Mouse (Mus musculus) forebrain, postnatal 0 days (tissue): ENCODE measurements around the gene Hes5. TPM values are rescaled to one million over a fixed set of nuclear protein-coding genes. Genes with fewer than 3 reads are reported as not detected.
A peak's percentile ranks its signal among the peaks of the same experiment; 100 is the strongest.

Experiments
- ATAC-seq: fragments of 200-750 bp; cut with Nextera tagmentation; 2 replicates; pipeline ENCODE4 v1.8.0; 2017; ENCODE audit warnings: mild to moderate bottlenecking, moderate library complexity
- DNase-seq: peaks from one replicate; pipeline ENCODE4 v3.0.0-alpha.2; 2015
- H3K27ac ChIP-seq: fragments of 300-500 bp; sonication (generic); 2 replicates; pipeline ENCODE4 v1.5.1; 2014; ENCODE audit warnings: low read depth, mild to moderate bottlenecking, antibody characterized with exemption, low read length, moderate library complexity, mixed read lengths
- H3K27me3 ChIP-seq: fragments of 300-500 bp; sonication (generic); 2 replicates; pipeline ENCODE4 v1.6.1; 2014; ENCODE audit warnings: mild to moderate bottlenecking, low read length, mixed read lengths; ENCODE audit not compliant: insufficient read depth
- H3K36me3 ChIP-seq: fragments of 300-500 bp; sonication (generic); 2 replicates; pipeline ENCODE4 v1.6.1; 2014; ENCODE audit warnings: mild to moderate bottlenecking, moderate library complexity; ENCODE audit not compliant: insufficient read depth
- H3K4me1 ChIP-seq: fragments of 300-500 bp; sonication (generic); 2 replicates; pipeline ENCODE4 v1.6.1; 2014; ENCODE audit warnings: antibody characterized with exemption; ENCODE audit not compliant: insufficient read depth
- H3K4me2 ChIP-seq: fragments of 300-500 bp; sonication (generic); 2 replicates; pipeline ENCODE4 v1.6.1; 2014; ENCODE audit warnings: low read depth, mild to moderate bottlenecking, moderate library complexity
- H3K4me3 ChIP-seq: fragments of 300-500 bp; sonication (generic); 2 replicates; pipeline ENCODE4 v1.5.1; 2014; ENCODE audit warnings: low read depth, low read length, mixed read lengths
- H3K9ac ChIP-seq: fragments of 300-500 bp; sonication (generic); 2 replicates; pipeline ENCODE4 v1.6.1; 2014; ENCODE audit warnings: mild to moderate bottlenecking
- H3K9me3 ChIP-seq: fragments of 300-500 bp; sonication (generic); 2 replicates; pipeline ENCODE4 v1.6.1; 2016; ENCODE audit warnings: low read length
- CTCF ChIP-seq: sonication (generic); IDR thresholded peaks from 2 replicates; pipeline ENCODE4 v1.5.1; 2016; ENCODE audit warnings: antibody characterized with exemption, control low read depth, low read depth
- WGBS: fragments of 180-500 bp; shearing (Covaris S2); extraction: QIAGEN DNeasy Blood & Tissue Kit; methylation state at CpG from one replicate; pipeline ENCODE4 v1.1.7; 2014; 5-methylcytosine and 5-hydroxymethylcytosine counted together
- polyA plus RNA-seq: library from polyadenylated mRNA; unstranded; fragments of >200 nt; fragmentation: Nextera tagmentation; extraction: Ambion mirVana; gene quantifications from 2 replicates; pipeline ENCODE4 v1.2.1, GENCODE M21; 2015
- total RNA-seq: library from RNA; depleted of rRNA; stranded (reverse); fragments of >200 nt; gene quantifications from 2 replicates; pipeline ENCODE4 v1.2.3, GENCODE M21; 2014

The Hes5 gene
- total and polyA plus RNA-seq, 2 experiments from 2014 or later = 100 to 120 TPM

DNA sequence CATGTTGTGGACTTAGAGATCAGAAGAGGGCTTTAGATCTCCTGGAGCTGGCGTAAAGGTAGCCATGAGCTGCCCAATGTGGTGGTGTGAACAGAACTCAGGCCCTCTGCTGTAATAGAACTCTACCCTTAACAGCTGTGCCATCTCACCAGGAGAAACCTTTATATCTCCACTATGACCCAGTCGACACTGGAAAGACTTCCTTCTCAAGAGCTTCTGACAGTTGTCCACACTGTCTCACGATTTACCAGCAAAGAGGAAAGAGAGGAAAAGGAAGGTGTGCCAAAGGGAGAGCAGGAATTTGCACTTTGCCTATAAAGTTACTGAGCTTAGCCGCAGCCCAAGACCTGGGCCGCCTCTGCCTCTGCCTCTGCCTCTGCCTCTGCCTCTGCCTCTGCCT, 18.9 kb upstream of the Hes5 start:
- WGBS = 94% methylated on average over 5 of the region's 5 CpGs
- peaks cover 6% of the 10 kb centered on the region; the same call in 1 of the 2 replicates for H3K4me1 ChIP-seq
- no peak overlapping the region for H3K4me2 ChIP-seq
- no peaks in the 10 kb centered on the region for H3K36me3 ChIP-seq
- no peak overlapping the region for H3K27ac ChIP-seq
- no peak overlapping the region for H3K4me3 ChIP-seq
- TF ChIP-seq CTCF = no peak
- DNase-seq (no peak), ATAC-seq (no peak)
- no peaks in the 10 kb centered on the region for H3K9me3 ChIP-seq
- no peaks in the 10 kb centered on the region for H3K27me3 ChIP-seq
- H3K9ac ChIP-seq = no peak overlapping the region

DNA sequence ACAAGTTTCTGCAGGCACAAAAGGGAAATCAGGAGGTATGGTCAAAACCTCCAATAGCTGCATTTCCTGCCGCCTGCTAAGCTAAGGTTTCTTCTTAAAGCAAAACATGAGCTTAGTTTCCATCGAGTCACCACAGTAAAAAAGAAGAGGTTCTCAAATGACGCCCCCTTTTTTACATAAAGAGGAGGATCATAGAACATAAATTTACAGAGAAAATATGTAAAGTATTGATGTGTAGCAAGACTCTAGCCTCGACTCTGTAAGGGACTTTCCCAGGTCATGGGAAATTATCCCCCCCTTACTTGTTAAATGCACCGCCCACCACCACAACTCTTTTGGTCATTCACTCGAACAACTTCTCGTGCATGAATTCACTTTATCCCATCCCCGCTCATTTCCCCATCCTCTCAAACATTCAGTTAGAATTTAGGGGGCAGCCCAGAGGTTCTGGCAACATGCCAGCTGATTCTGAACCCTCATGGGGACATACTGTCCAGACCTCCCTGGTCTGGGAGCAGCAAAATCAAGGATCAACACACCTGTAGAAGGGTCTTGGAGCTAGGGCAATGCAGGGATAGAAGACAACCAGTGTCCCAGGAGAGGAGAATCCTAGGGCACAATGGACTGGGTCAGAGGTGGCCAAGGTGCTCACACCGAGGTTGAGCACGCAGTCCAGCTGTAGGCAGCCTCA, 17.9 kb upstream of the Hes5 start:
- peaks cover 6% of the 10 kb centered on the region; the same call in 1 of the 2 replicates for H3K4me1 ChIP-seq
- no peak overlapping the region for H3K27ac ChIP-seq
- H3K9ac ChIP-seq = no peak overlapping the region
- H3K9me3 ChIP-seq = no peaks in the 10 kb centered on the region
- DNase-seq (no peak), ATAC-seq (no peak)
- 87% methylated on average over 10 of the region's 10 CpGs for WGBS
- H3K36me3 ChIP-seq = no peaks in the 10 kb centered on the region
- H3K4me3 ChIP-seq = no peak overlapping the region
- no peaks in the 10 kb centered on the region for H3K27me3 ChIP-seq
- no peak for TF ChIP-seq CTCF
- H3K4me2 ChIP-seq = no peak overlapping the region

GRCm38 (mm10) chr4:154943323-154944039, 17.2 kb upstream of the Hes5 start:
- Histone ChIP-seq H3K36me3 (no peaks in the 10 kb centered on the region), H3K27ac (no peak overlapping the region), H3K4me3 (no peak overlapping the region), H3K4me1 (peaks cover 6% of the 10 kb centered on the region; the same call in 1 of the 2 replicates), H3K4me2 (no peak overlapping the region), H3K9ac (no peak overlapping the region), H3K27me3 (no peaks in the 10 kb centered on the region), H3K9me3 (no peaks in the 10 kb centered on the region)
- DNase-seq (no peak), ATAC-seq (no peak)
- 91% methylated on average over 6 of the region's 6 CpGs for WGBS
- no peak for TF ChIP-seq CTCF

DNA sequence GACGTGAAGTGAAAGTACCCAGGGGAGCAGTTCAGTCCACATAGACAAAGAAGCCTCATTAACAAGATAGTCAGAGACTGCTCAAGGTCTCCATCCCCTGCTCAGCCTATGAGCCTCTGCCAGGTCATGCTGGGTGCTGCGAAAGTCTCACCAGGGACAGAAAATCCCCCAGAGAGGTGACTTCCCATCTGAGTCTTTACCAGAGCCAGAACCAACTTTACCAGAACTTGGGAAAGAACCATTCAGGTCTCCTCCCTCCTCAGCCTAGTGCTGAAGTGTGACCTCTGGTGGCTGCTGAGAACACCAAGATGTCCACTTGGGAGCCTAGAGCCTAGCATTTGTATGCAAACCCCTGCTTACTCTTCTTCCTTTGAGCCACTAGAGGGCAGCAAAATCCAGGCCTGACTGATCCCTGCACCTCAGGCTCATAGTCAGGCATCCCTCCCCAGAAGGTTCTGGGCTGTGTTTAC, 16.6 kb upstream of the Hes5 start:
- H3K9ac ChIP-seq = no peak overlapping the region
- DNase-seq (peak; percentile 87), ATAC-seq (peak; percentile 79)
- peak; percentile 96 for TF ChIP-seq CTCF
- H3K4me1 ChIP-seq = peaks cover 6% of the 10 kb centered on the region; the same call in 1 of the 2 replicates
- H3K36me3 ChIP-seq = no peaks in the 10 kb centered on the region
- no peak overlapping the region for H3K4me2 ChIP-seq
- H3K27me3 ChIP-seq = no peaks in the 10 kb centered on the region
- H3K9me3 ChIP-seq = no peaks in the 10 kb centered on the region
- no peak overlapping the region for H3K27ac ChIP-seq
- no peak overlapping the region for H3K4me3 ChIP-seq
- 21% methylated on average over 2 of the region's 2 CpGs for WGBS

- ATAC-seq (peak; percentile 86), DNase-seq (peak; percentile 76)
- no peaks in the 10 kb centered on the region for H3K27me3 ChIP-seq
- no peaks in the 10 kb centered on the region for H3K36me3 ChIP-seq
- peaks cover 10% of the 10 kb centered on the region; the same call in 1 of the 2 replicates for H3K4me1 ChIP-seq
- peak overlapping the region; percentile 21 for H3K4me3 ChIP-seq
- H3K9me3 ChIP-seq = no peaks in the 10 kb centered on the region
- TF ChIP-seq CTCF = 0 out of 2 replicates have a peak, but pooled peaks have one; percentile 9
- H3K4me2 ChIP-seq = peak overlapping the region; percentile 50
- H3K27ac ChIP-seq = 0 out of 2 replicates have a peak overlapping the region, but pooled peaks have one; percentile 30
- peak overlapping the region; percentile 28; the same call in 1 of the 2 replicates for H3K9ac ChIP-seq
- WGBS = 6% methylated on average over 8 of the region's 8 CpGs
Measured at GRCm38 (mm10) chr4:154946319-154946718, 14.4 kb upstream of the Hes5 start.

- 29% methylated on average over 14 of the region's 14 CpGs for WGBS
- peak; percentile 81 for DNase-seq
- H3K4me2 ChIP-seq = no peak overlapping the region
- H3K4me1 ChIP-seq = peaks cover 10% of the 10 kb centered on the region; the same call in 1 of the 2 replicates
- H3K9me3 ChIP-seq = no peaks in the 10 kb centered on the region
- no peak overlapping the region for H3K9ac ChIP-seq
- no peak overlapping the region for H3K27ac ChIP-seq
- no peaks in the 10 kb centered on the region for H3K27me3 ChIP-seq
- H3K36me3 ChIP-seq = no peaks in the 10 kb centered on the region
- peak; percentile 73 for ATAC-seq
- TF ChIP-seq CTCF = no peak
- H3K4me3 ChIP-seq = no peak overlapping the region
Measured at GRCm38 (mm10) chr4:154948066-154948939, 12.4 kb upstream of the Hes5 start.
